Mouse (Mus musculus): Measurements from ENCODE around the gene Pign.

DNA sequence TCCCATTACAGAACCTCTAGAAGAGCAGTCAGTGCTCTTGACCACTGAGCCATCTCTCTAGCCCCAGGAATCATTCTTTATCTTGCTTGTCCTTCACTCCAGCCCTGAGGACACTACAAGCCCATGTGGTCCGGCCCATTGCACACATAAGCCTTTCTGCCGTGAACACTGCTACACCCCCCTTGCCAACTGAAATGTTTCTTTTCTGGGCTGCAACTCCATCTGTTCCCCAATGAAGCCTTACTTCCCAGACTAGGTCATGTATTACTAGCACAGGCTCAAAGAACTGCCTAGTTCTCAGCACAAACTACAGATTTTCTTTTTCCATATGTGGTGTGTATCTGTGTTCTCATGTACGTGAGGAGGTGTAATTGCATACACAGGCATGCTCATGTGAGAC is 174.0 kb downstream of the Pign start:
- TF ChIP-seq POLR2A (IDR thresholded peaks at IDR 0.05; ENCODE audit: insufficient read depth, low read depth, low read length) = no peak
- no peak for TF ChIP-seq CTCF (IDR thresholded peaks at IDR 0.05; ENCODE audit: insufficient read depth, low read depth, low read length)

All from olfactory bulb, adult 2 months (tissue).